Mouse (Mus musculus): ENCODE data around the gene Fam126b.
"Not testable (repeated sequence)": the region's sequence is repeated elsewhere in the genome, so short reads cannot be mapped to it uniquely, and the experiment has no call there.

DNA sequence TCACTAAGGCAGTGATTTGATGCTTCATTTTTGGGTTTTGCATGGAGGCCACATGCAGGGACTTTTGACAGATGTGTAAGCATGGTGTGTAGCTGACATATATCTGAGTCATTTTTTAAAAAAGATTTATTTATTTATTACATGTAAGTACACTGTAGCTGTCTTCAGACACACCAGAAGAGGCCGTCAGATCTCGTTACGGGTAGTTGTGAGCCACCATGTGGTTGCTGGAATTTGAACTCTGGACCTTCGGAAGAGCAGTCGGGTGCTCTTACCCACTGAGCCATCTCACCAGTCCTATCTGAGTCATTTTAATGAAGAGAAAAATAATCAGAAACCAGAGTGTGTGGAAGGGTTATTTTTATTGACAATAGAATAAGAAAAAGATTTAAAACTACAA is 23.5 kb upstream of the Fam126b start:
- not testable (repeated sequence) for TF ChIP-seq CTCF (IDR thresholded peaks at IDR 0.05; ENCODE audit: borderline replicate concordance, insufficient read depth, low read length); POLR2A (IDR thresholded peaks at IDR 0.05; ENCODE audit: low read depth, low read length)

All from embryonic fibroblast, embryonic 13.5 days (primary cell).